12 mouse cellular contexts compared by ENCODE assay signal in the genomic region with DNA sequence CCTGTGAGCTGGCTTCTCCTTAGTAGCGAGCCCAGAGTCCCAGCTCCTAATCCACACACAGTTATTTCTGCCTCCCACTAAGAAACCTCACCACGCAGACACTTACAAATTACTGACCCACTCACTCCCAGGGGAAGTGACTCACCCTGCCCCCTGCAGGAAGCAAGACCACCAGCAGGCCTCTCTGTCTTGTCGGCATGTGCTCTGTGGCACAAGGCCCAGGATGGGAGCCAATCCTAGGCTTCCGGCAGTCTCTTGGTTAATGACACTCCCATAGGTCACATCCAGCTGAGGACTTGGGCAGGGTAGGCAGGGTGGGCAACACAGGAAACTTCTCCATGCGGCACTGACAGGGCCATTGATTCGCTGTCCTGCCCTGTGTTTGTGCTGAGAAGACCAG. TPM values are rescaled to one million over a fixed set of nuclear protein-coding genes. Genes with fewer than 3 reads are reported as not detected.
A peak's percentile ranks its signal among the peaks of the same experiment; 100 is the strongest.
DNase-seq lines count a peak whose midpoint lies in the region; ATAC-seq and TF ChIP-seq lines count a peak whose summit lies in the region.
"Had no signal": no experiment of that assay in that cellular context is flagged by ENCODE, and none has a peak within 500 bp of the region (broad histone marks: within the 10 kb centered on the region; RNA-seq: fewer than 3 reads in every experiment).

No protein-coding gene starts in this region.

- H3K4me1 ChIP-seq in kidney, adult 2 months (ENCODE audit: control insufficient read depth, insufficient read depth, low read length): no peaks in the 10 kb centered on the region
- H3K4me1 ChIP-seq in kidney, embryonic 14.5 days (ENCODE audit: control insufficient read depth, insufficient read depth, low read length): no peaks in the 10 kb centered on the region
- H3K4me1 ChIP-seq in midbrain, postnatal 0 days (ENCODE audit: insufficient read depth, low read length): no peaks in the 10 kb centered on the region
- H3K4me1 ChIP-seq in midbrain, embryonic 15.5 days: no peaks in the 10 kb centered on the region

- no peak for TF ChIP-seq CTCF in kidney, adult 2 months (conservative IDR thresholded peaks at IDR 0.05; ENCODE audit: insufficient read depth, insufficient read length, low read depth, low read length)
- TF ChIP-seq CTCF in midbrain, postnatal 0 days (IDR thresholded peaks at IDR 0.05): peak; percentile 61

- no peak overlapping the region for H3K4me2 ChIP-seq in kidney, embryonic 14.5 days (replicated peaks; ENCODE audit: low read depth, low read length)
- H3K4me2 ChIP-seq in midbrain, postnatal 0 days (ENCODE audit: low read depth, low read length, poor library complexity, severe bottlenecking): no peak overlapping the region
- no peak overlapping the region for H3K4me2 ChIP-seq in midbrain, embryonic 15.5 days
- H3K4me2 ChIP-seq: stomach, embryonic 15.5 days had no signal

- no peak overlapping the region for H3K27ac ChIP-seq in kidney, adult 2 months (ENCODE audit: insufficient read depth, low read depth, low read length)
- no peak overlapping the region for H3K27ac ChIP-seq in kidney, embryonic 14.5 days (ENCODE audit: low read depth, low read length)
- peak overlapping the region; percentile 47; the same call in 1 of the 2 replicates for H3K27ac ChIP-seq in midbrain, postnatal 0 days (ENCODE audit: low read depth, low read length)
- H3K27ac ChIP-seq in midbrain, embryonic 15.5 days: no peak overlapping the region
- H3K27ac ChIP-seq: stomach, embryonic 15.5 days had no signal

- DNase-seq in cerebellum, adult 9-11 months: peak; percentile 48
- DNase-seq in cerebellum, postnatal 36 days: no peak
- peak; percentile 25 for DNase-seq in kidney, adult 2 months
- peak; percentile 46 for DNase-seq in midbrain, postnatal 0 days (ENCODE audit: low spot score)
- DNase-seq in induced T-regulatory cell, adult 2 months (ENCODE audit: low read depth): peak; percentile 22
- DNase-seq in urinary bladder, postnatal 25 days (ENCODE audit: low spot score): no peak
- DNase-seq: adrenal gland, adult 8-10 months had no signal

- H3K36me3 ChIP-seq in kidney, adult 2 months (ENCODE audit: control insufficient read depth, insufficient read depth, low read length): no peaks in the 10 kb centered on the region; the same call in 1 of the 2 replicates
- peaks cover 59% of the 10 kb centered on the region for H3K36me3 ChIP-seq in kidney, embryonic 14.5 days (ENCODE audit: control insufficient read depth, insufficient read depth, low read length)
- peaks cover 31% of the 10 kb centered on the region for H3K36me3 ChIP-seq in midbrain, postnatal 0 days (ENCODE audit: insufficient read depth, low read length)
- H3K36me3 ChIP-seq in midbrain, embryonic 15.5 days (replicated peaks): peaks cover 20% of the 10 kb centered on the region

- WGBS in kidney, adult 2 months: 46% methylated on average over 6 of the region's 6 CpGs
- WGBS in kidney, embryonic 14.5 days: 63% methylated on average over 6 of the region's 6 CpGs
- WGBS in midbrain, postnatal 0 days: 65% methylated on average over 6 of the region's 6 CpGs
- WGBS in midbrain, embryonic 15.5 days: 71% methylated on average over 6 of the region's 6 CpGs

- no peak overlapping the region for H3K4me3 ChIP-seq in kidney, adult 2 months (ENCODE audit: insufficient read depth, low read depth, low read length)
- H3K4me3 ChIP-seq in kidney, embryonic 14.5 days (ENCODE audit: low read length): no peak overlapping the region
- H3K4me3 ChIP-seq in midbrain, postnatal 0 days (ENCODE audit: low read depth, low read length): no peak overlapping the region
- H3K4me3 ChIP-seq in midbrain, embryonic 15.5 days: no peak overlapping the region
- H3K4me3 ChIP-seq: stomach, embryonic 15.5 days had no signal

- no peaks in the 10 kb centered on the region for H3K9me3 ChIP-seq in kidney, embryonic 14.5 days (ENCODE audit: control insufficient read depth, low read length)
- H3K9me3 ChIP-seq in midbrain, postnatal 0 days (ENCODE audit: low read length): no peaks in the 10 kb centered on the region
- no peaks in the 10 kb centered on the region for H3K9me3 ChIP-seq in midbrain, embryonic 15.5 days
- H3K9me3 ChIP-seq: stomach, embryonic 15.5 days had no signal

- H3K9ac ChIP-seq in kidney, embryonic 14.5 days (ENCODE audit: low read depth, low read length): no peak overlapping the region
- no peak overlapping the region for H3K9ac ChIP-seq in midbrain, postnatal 0 days (replicated peaks; ENCODE audit: low read length, poor library complexity, severe bottlenecking)
- H3K9ac ChIP-seq in midbrain, embryonic 15.5 days: no peak overlapping the region
- H3K9ac ChIP-seq: stomach, embryonic 15.5 days had no signal

- no peak for ATAC-seq in kidney, embryonic 14.5 days (ENCODE audit: low FRiP score, low TSS enrichment)
- no peak for ATAC-seq in midbrain, postnatal 0 days (ENCODE audit: low FRiP score)
- ATAC-seq in midbrain, embryonic 15.5 days (replicated peaks): no peak
- ATAC-seq: inflammation-experienced regulatory T-cells, adult 6 months had no signal

- TF ChIP-seq POLR2A in kidney, adult 2 months (IDR thresholded peaks at IDR 0.05; ENCODE audit: low read depth, low read length): no peak

- H3K27me3 ChIP-seq in kidney, adult 2 months (replicated peaks; ENCODE audit: control insufficient read depth, insufficient read depth, low read length): no peaks in the 10 kb centered on the region
- no peaks in the 10 kb centered on the region for H3K27me3 ChIP-seq in kidney, embryonic 14.5 days (ENCODE audit: control insufficient read depth, insufficient read depth, low read length)
- H3K27me3 ChIP-seq in midbrain, postnatal 0 days (ENCODE audit: insufficient read depth, low read length): no peaks in the 10 kb centered on the region
- no peaks in the 10 kb centered on the region for H3K27me3 ChIP-seq in midbrain, embryonic 15.5 days (replicated peaks)
- H3K27me3 ChIP-seq: stomach, embryonic 15.5 days had no signal

RNA-seq across cellular contexts. Expression of gene AI413582, which starts 11.9 kb away (rescaled TPM):
- polyA plus RNA-seq in kidney, adult 2 months (2012; rRNA removed): 41.7 and 55.7 TPM in 2 replicates
- 17.4 and 22.3 TPM in 2 replicates for polyA plus RNA-seq in kidney, embryonic 14.5 days (2014; fragmentation: Nextera tagmentation; extraction: Ambion mirVana)
- total RNA-seq in midbrain, postnatal 0 days (2014; rRNA removed): 70.2 and 80.2 TPM in 2 replicates
- polyA plus RNA-seq in midbrain, postnatal 0 days (2015; fragmentation: Nextera tagmentation; extraction: Ambion mirVana): 88.8 and 113 TPM in 2 replicates
- polyA plus RNA-seq in midbrain, embryonic 15.5 days (2015; fragmentation: Nextera tagmentation; extraction: Ambion mirVana): 57.0 and 59.5 TPM in 2 replicates

RNA-seq across cellular contexts. Expression of gene Hmga1, which starts 21.2 kb away (rescaled TPM):
- 37.4 and 38.9 TPM in 2 replicates for polyA plus RNA-seq in kidney, adult 2 months (2012; rRNA removed)
- 351 and 355 TPM in 2 replicates for polyA plus RNA-seq in kidney, embryonic 14.5 days (2014; fragmentation: Nextera tagmentation; extraction: Ambion mirVana)
- total RNA-seq in midbrain, postnatal 0 days (2014; rRNA removed): 135 and 138 TPM in 2 replicates
- 144 and 154 TPM in 2 replicates for polyA plus RNA-seq in midbrain, postnatal 0 days (2015; fragmentation: Nextera tagmentation; extraction: Ambion mirVana)
- polyA plus RNA-seq in midbrain, embryonic 15.5 days (2015; fragmentation: Nextera tagmentation; extraction: Ambion mirVana): 138 and 141 TPM in 2 replicates

RNA-seq across cellular contexts. Expression of gene Nudt3, which starts 45.8 kb away (rescaled TPM):
- 61.4 and 69.9 TPM in 2 replicates for polyA plus RNA-seq in kidney, adult 2 months (2012; rRNA removed)
- polyA plus RNA-seq in kidney, embryonic 14.5 days (2014; fragmentation: Nextera tagmentation; extraction: Ambion mirVana): 32.2 and 74.9 TPM in 2 replicates
- total RNA-seq in midbrain, postnatal 0 days (2014; rRNA removed): 280 and 286 TPM in 2 replicates
- 203 and 211 TPM in 2 replicates for polyA plus RNA-seq in midbrain, postnatal 0 days (2015; fragmentation: Nextera tagmentation; extraction: Ambion mirVana)
- polyA plus RNA-seq in midbrain, embryonic 15.5 days (2015; fragmentation: Nextera tagmentation; extraction: Ambion mirVana): 251 and 274 TPM in 2 replicates

RNA-seq across cellular contexts. Expression of gene Grm4, which starts 56.3 kb away (rescaled TPM):
- polyA plus RNA-seq in kidney, adult 2 months (2012; rRNA removed): 0.02 and 0.03 TPM in 2 replicates
- 0.50 and 1.6 TPM in 2 replicates for polyA plus RNA-seq in kidney, embryonic 14.5 days (2014; fragmentation: Nextera tagmentation; extraction: Ambion mirVana)
- 37.6 and 54.0 TPM in 2 replicates for total RNA-seq in midbrain, postnatal 0 days (2014; rRNA removed)
- polyA plus RNA-seq in midbrain, postnatal 0 days (2015; fragmentation: Nextera tagmentation; extraction: Ambion mirVana): 11.1 and 12.5 TPM in 2 replicates
- 10.7 and 10.9 TPM in 2 replicates for polyA plus RNA-seq in midbrain, embryonic 15.5 days (2015; fragmentation: Nextera tagmentation; extraction: Ambion mirVana)

RNA-seq across cellular contexts. Expression of gene RPS10-NUDT3, which starts 57.6 kb away (rescaled TPM):
- polyA plus RNA-seq in kidney, adult 2 months (2012; rRNA removed): not detected in 2 replicates
- not detected in 2 replicates for polyA plus RNA-seq in kidney, embryonic 14.5 days (2014; fragmentation: Nextera tagmentation; extraction: Ambion mirVana)
- not detected in 2 replicates for total RNA-seq in midbrain, postnatal 0 days (2014; rRNA removed)
- polyA plus RNA-seq in midbrain, postnatal 0 days (2015; fragmentation: Nextera tagmentation; extraction: Ambion mirVana): not detected in 2 replicates
- polyA plus RNA-seq in midbrain, embryonic 15.5 days (2015; fragmentation: Nextera tagmentation; extraction: Ambion mirVana): not detected in 2 replicates
- total RNA-seq: adrenal gland, adult 8-10 months had no signal
- polyA plus RNA-seq: embryonic facial prominence, embryonic 11.5 days; inflammation-experienced regulatory T-cells, adult 6 months; stomach, embryonic 15.5 days had no signal

Comparison
In these comparisons a context has a peak if more than half of its experiments do, and no peak if none do; other contexts are left out.
1. DNase-seq: peak in cerebellum, adult 9-11 months (single experiment), kidney, adult 2 months (single experiment), midbrain, postnatal 0 days (single experiment) and induced T-regulatory cell, adult 2 months (single experiment); none in cerebellum, postnatal 36 days (0 of 2) and urinary bladder, postnatal 25 days (single experiment).